Mouse (Mus musculus) heart, embryonic 15.5 days (tissue): Measurements from ENCODE around the gene Gm20481. TPM values are rescaled to one million over a fixed set of nuclear protein-coding genes. Genes with fewer than 3 reads are reported as not detected.
A peak's percentile ranks its signal among the peaks of the same experiment; 100 is the strongest.
"Not testable (repeated sequence)": the region's sequence is repeated elsewhere in the genome, so short reads cannot be mapped to it uniquely, and the experiment has no call there.

Source experiments
- ATAC-seq: fragments of 200-750 bp; cut with Nextera tagmentation; replicated peaks from 2 replicates; pipeline ENCODE4 v1.8.0; 2017; ENCODE audit warnings: low read depth, moderate TSS enrichment; ENCODE audit not compliant: insufficient number of reproducible peaks, insufficient read depth, low FRiP score
- H3K27ac ChIP-seq: fragments of 300-500 bp; sonication (generic); 2 replicates; pipeline ENCODE4 v1.5.1; 2015; ENCODE audit warnings: mild to moderate bottlenecking, inconsistent platforms
- H3K27me3 ChIP-seq: fragments of 300-500 bp; sonication (generic); 2 replicates; pipeline ENCODE4 v1.6.1; 2015; ENCODE audit warnings: inconsistent platforms
- H3K36me3 ChIP-seq: fragments of 300-500 bp; sonication (generic); 2 replicates; pipeline ENCODE4 v1.6.1; 2015; ENCODE audit warnings: mild to moderate bottlenecking, inconsistent platforms
- H3K4me1 ChIP-seq: fragments of 300-500 bp; sonication (generic); replicated peaks from 2 replicates; pipeline ENCODE4 v1.6.1; 2015; ENCODE audit warnings: inconsistent platforms
- H3K4me2 ChIP-seq: fragments of 300-500 bp; sonication (generic); 2 replicates; pipeline ENCODE4 v1.6.1; 2015; ENCODE audit warnings: inconsistent platforms, mild to moderate bottlenecking, moderate library complexity
- H3K4me3 ChIP-seq: fragments of 300-500 bp; sonication (generic); 2 replicates; pipeline ENCODE4 v1.5.1; 2015; ENCODE audit warnings: mild to moderate bottlenecking, inconsistent platforms
- H3K9ac ChIP-seq: fragments of 300-500 bp; sonication (generic); 2 replicates; pipeline ENCODE4 v1.6.1; 2015; ENCODE audit warnings: mild to moderate bottlenecking, inconsistent platforms
- H3K9me3 ChIP-seq: fragments of 300-500 bp; sonication (generic); replicated peaks from 2 replicates; pipeline ENCODE4 v1.6.1; 2016; ENCODE audit warnings: inconsistent platforms
- WGBS: fragments of 180-500 bp; shearing (Covaris S2); methylation state at CpG from one replicate; pipeline ENCODE4 v1.1.7; 2015; ENCODE audit warnings: mixed read lengths; 5-methylcytosine and 5-hydroxymethylcytosine counted together
- polyA plus RNA-seq: library from polyadenylated mRNA; unstranded; fragments of >200 nt; fragmentation: Nextera tagmentation; extraction: Ambion mirVana; gene quantifications from 2 replicates; pipeline ENCODE4 v1.2.1, GENCODE M21; 2015

Gene Gm20481
- polyA plus RNA-seq, 1 experiment from 2014 or later = not detected

DNA sequence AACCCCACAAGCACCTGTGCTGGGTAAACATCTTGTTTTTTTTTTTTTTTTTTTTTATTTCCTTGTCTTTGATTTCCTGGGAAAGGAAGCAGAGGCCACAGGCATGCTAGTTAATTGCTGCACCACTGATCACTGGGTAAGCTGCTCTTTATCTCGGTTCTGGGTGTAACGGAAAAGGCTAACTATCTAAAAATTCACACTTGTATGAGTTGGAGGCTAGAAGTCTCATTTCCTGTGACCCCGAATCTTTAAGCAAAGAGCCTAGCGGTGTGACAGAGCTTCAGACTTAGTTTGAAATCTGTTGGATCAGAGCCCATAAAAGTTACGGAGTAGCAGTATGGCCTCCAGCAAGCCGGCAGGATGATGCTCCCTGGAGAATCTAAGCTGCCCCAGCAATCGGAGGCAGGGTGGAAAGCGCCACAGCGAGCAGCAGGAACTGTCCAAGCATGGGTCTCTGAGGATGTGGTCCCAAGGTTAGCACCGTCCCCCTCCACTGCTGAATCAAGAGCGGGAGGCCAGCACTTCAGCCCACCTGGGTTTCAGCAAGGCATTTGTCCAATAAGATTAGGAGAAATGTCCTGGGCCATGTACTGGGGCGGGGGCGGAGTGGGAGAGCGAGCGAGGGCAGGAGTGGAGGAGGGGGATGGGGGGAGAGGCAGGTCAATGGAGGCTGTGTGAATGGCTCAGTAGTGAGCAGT lies 28.2 kb upstream of the Gm20481 start:
- peak; percentile 31; the same call in 1 of the 2 replicates for ATAC-seq
- Histone ChIP-seq H3K27ac (peak overlapping the region; percentile 50), H3K4me3 (peak overlapping the region; percentile 40), H3K4me2 (peak overlapping the region; percentile 64), H3K36me3 (0 out of 2 replicates have a peak, but pooled peaks cover 2% of the 10 kb centered on the region), H3K4me1 (peaks cover 11% of the 10 kb centered on the region), H3K9me3 (no peaks in the 10 kb centered on the region), H3K9ac (peak overlapping the region; percentile 25), H3K27me3 (no peaks in the 10 kb centered on the region)
- 5% methylated on average over 15 of the region's 15 CpGs for WGBS

GRCm38 (mm10) chr17:34943128-34943815 lies 26.4 kb upstream of the Gm20481 start:
- ATAC-seq = no peak
- no peak overlapping the region for H3K27ac ChIP-seq
- H3K36me3 ChIP-seq = no peaks in the 10 kb centered on the region
- no peak overlapping the region for H3K4me3 ChIP-seq
- no peaks in the 10 kb centered on the region for H3K27me3 ChIP-seq
- no peak overlapping the region for H3K4me2 ChIP-seq
- no peaks in the 10 kb centered on the region for H3K9me3 ChIP-seq
- H3K9ac ChIP-seq = no peak overlapping the region
- WGBS = 77% methylated on average over 4 of the region's 4 CpGs
- H3K4me1 ChIP-seq = peaks cover 11% of the 10 kb centered on the region

GRCm38 (mm10) chr17:34944362-34944761 lies 25.4 kb upstream of the Gm20481 start:
- no peak overlapping the region for H3K4me2 ChIP-seq
- no peaks in the 10 kb centered on the region for H3K9me3 ChIP-seq
- H3K4me3 ChIP-seq = no peak overlapping the region
- no peak overlapping the region; the same call in 1 of the 2 replicates for H3K9ac ChIP-seq
- H3K36me3 ChIP-seq = 0 out of 2 replicates have a peak, but pooled peaks cover under 1% of the 10 kb centered on the region
- H3K27me3 ChIP-seq = no peaks in the 10 kb centered on the region
- no peak overlapping the region for H3K27ac ChIP-seq
- ATAC-seq = no peak
- H3K4me1 ChIP-seq = peaks cover 11% of the 10 kb centered on the region

DNA sequence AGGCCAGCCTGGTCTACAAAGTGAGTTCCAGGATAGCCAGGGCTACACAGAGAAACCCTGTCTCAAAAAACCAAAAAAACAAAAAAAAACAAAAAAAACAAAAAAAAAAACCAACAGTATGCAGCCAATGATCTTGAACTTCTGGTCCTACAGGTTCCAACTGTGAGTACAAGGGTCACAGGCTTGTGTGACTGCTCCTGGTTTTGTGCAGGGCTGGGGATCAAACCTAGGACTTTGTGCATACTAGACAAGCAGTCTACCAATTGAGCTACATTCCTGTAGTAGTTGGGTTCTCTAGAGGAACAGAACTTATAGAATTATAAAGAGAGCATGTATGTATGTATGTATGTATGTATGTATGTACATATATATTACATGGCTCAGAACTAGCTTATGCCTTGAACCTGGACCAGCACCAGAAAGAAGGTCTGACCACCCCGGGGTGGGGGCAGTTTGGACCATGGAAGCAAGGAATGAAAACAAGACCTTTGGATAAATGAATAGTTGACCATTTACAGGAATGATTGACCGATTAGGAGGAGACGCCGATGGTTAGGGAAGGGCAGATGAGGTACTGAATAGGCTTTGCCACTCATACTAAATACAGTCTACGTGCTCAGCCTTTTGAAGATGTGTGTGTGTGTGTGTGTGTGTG lies 23.1 kb upstream of the Gm20481 start:
- Histone ChIP-seq H3K4me2 (no peak overlapping the region), H3K9ac (no peak overlapping the region), H3K27me3 (no peaks in the 10 kb centered on the region), H3K4me3 (no peak overlapping the region), H3K4me1 (peaks cover 21% of the 10 kb centered on the region), H3K27ac (no peak overlapping the region), H3K9me3 (no peaks in the 10 kb centered on the region), H3K36me3 (peaks cover 16% of the 10 kb centered on the region)
- 89% methylated on average over 5 of the region's 5 CpGs for WGBS
- ATAC-seq = no peak

GRCm38 (mm10) chr17:34947606-34948005 lies 22.1 kb upstream of the Gm20481 start:
- Histone ChIP-seq H3K9ac (no peak overlapping the region), H3K4me1 (peaks cover 18% of the 10 kb centered on the region), H3K9me3 (no peaks in the 10 kb centered on the region), H3K36me3 (peaks cover 16% of the 10 kb centered on the region), H3K4me2 (no peak overlapping the region), H3K27me3 (no peaks in the 10 kb centered on the region), H3K4me3 (no peak overlapping the region), H3K27ac (no peak overlapping the region)
- no peak for ATAC-seq
- WGBS = 25% methylated on average over 8 of the region's 8 CpGs

DNA sequence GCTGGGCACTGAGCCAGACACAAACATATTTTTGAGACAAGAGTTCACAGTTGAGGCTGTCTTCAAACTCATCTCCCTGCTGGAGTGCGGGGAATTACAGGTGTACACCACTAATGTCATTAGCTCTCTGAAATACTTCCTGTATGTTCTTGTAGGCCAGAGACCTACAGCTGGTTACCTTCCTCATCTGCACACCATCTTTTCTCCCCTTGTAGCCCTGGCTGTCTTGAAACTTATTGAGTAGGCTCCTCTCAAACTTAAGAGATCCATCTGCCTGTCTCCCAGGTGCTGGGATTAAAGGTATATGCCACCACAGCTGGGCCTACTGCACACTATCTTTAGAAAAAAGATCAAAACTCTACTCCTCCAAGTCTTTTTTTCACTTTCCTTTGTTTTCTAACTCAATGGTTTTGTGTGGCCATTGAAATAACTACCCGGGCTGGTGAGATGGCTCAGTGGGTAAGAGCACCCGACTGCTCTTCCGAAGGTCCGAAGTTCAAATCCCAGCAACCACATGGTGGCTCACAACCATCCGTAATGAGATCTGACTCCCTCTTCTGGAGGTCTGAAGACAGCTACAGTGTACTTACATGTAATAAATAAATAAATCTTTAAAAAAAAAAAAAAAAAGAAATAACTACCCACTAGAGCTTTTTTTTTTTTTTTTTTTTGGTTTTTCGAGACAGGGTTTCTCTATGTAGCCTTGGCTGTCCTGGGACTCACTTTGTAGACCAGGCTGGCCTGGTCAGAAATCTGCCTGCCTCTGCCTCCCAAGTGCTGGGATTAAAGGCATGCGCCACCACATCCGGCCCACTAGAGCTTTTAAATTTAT lies 20.8 kb upstream of the Gm20481 start:
- not testable (repeated sequence) for H3K9me3 ChIP-seq, ATAC-seq, H3K27me3 ChIP-seq, H3K9ac ChIP-seq, H3K4me3 ChIP-seq, H3K27ac ChIP-seq, H3K4me2 ChIP-seq
- peaks cover 16% of the 10 kb centered on the region for H3K36me3 ChIP-seq
- WGBS = 59% methylated on average over 9 of the region's 9 CpGs
- peaks cover 18% of the 10 kb centered on the region for H3K4me1 ChIP-seq

- Histone ChIP-seq H3K27ac (no peak overlapping the region; the same call in 1 of the 2 replicates), H3K4me2 (no peak overlapping the region), H3K4me1 (peaks cover 14% of the 10 kb centered on the region), H3K4me3 (no peak overlapping the region), H3K27me3 (no peaks in the 10 kb centered on the region), H3K36me3 (peaks cover 16% of the 10 kb centered on the region), H3K9ac (no peak overlapping the region), H3K9me3 (no peaks in the 10 kb centered on the region)
- ATAC-seq = no peak
- WGBS = 50% methylated on average over 4 of the region's 4 CpGs
Measured at GRCm38 (mm10) chr17:34949553-34949969, 20.2 kb upstream of the Gm20481 start.

DNA sequence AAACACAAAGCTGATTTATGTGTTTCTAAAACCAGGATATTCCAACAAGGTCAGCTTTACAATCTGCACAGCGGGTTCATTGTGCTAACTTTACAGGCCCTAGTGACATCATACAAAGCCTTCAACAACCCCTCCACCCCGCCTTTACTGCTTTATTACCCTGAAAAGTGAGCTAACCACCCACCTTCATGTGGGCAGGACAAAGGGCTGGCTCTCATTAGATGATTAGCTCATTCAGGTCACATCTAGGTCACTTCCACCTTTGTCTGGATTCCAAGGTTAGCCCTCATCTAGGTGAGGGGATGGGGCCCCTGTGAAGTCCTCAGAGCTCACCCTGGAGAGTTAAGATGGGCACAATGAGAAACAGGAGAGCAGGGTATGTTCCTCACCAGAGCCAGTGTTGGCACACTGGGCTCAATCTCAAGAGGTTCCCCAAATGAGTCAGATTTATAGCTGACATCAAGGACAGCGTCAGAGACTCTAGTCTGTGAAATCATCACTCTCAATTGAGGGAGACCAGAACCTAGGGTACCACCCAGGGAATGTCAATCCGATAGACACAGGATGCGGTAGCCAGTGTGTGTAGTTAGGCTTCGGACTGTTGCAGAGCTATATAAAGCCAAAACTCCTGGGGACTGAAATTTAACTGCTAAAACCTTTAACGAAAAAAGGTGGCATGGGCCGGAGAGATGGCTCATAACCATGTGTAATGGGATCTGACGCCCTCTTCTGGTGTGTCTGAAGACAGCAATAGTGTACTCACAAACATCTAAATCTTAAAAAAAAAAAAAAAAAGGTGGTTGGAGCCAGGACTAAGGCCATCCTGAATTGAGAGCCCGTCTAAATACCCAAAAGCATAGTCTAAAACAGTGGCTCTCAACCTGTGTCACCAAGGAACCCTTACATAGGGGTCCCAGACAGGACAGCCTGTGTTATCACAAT lies 18.9 kb upstream of the Gm20481 start:
- Histone ChIP-seq H3K4me2 (peak overlapping the region; percentile 79), H3K9ac (peak overlapping the region; percentile 98), H3K27ac (peak overlapping the region; percentile 88), H3K27me3 (no peaks in the 10 kb centered on the region), H3K4me1 (peaks cover 14% of the 10 kb centered on the region), H3K4me3 (peak overlapping the region; percentile 99), H3K9me3 (no peaks in the 10 kb centered on the region), H3K36me3 (peaks cover 16% of the 10 kb centered on the region)
- ATAC-seq = no peak
- 32% methylated on average over 10 of the region's 10 CpGs for WGBS

GRCm38 (mm10) chr17:34951636-34952377 lies 17.9 kb upstream of the Gm20481 start:
- Histone ChIP-seq H3K27ac (peak overlapping the region; percentile 88), H3K27me3 (peaks cover 2% of the 10 kb centered on the region), H3K4me2 (peak overlapping the region; percentile 79), H3K4me1 (peaks cover 14% of the 10 kb centered on the region), H3K4me3 (peak overlapping the region; percentile 99), H3K9me3 (no peaks in the 10 kb centered on the region), H3K9ac (peak overlapping the region; percentile 98), H3K36me3 (peaks cover 16% of the 10 kb centered on the region)
- ATAC-seq = peak; percentile 40
- under 1% methylated on average over 29 of the region's 29 CpGs for WGBS
